Mouse (Mus musculus) hindlimb bud, embryonic 11.5 days (tissue): Measurements from ENCODE around the gene Ms4a10.

ENCODE experiments used
- DNase-seq: peaks from one replicate; pipeline ENCODE4 v3.0.0-alpha.2; 2012; ENCODE audit warnings: low read depth, low spot score; ENCODE audit errors: extremely low spot score

Gene Ms4a10

GRCm38 (mm10) chr19:10959978-10960346 is 14.5 kb downstream of the Ms4a10 start:
- no peak for DNase-seq

DNA sequence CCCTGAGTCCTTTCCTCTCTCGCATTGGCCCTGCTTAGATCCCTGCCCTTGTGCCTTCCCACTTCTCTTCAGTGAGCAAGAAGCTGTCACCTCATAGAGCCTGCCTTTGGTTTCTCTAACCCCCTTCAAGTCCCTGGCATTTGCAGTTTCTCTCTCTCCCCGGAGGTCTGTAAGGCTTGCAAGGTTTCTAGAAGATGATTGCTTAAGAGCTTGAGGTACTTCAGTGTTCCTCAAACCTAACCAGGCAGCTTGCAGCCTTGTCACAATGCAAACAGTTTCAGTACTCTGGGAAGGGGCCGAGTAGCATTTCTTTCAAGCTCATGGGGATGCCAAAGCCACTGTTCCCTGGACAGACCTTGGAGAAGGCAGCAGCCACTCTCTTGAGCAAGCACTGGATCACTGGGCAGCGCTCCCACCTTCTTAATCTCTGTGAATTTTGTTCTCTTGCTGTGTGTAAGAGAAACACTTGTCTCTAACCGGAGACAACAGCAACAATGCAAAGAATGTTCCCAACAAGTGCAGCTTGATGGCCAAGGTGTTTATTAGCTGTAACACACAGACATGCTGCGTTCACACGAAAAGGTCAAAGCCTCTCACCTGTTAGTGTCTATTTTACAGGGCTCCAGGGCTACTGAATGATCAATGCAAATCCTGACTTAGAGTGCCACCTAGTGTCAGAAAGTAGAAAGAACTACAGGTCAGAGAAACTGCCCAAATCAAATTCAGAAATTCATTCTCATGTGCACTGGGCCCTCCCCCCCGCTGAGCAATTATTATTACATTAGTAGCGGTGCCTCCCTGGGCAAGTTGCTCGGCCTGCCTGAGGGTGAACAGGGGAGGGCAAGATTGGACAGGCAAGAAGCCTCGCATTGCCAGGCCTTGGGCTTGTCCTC is 15.1 kb downstream of the Ms4a10 start:
- peak; percentile 69 for DNase-seq

DNA sequence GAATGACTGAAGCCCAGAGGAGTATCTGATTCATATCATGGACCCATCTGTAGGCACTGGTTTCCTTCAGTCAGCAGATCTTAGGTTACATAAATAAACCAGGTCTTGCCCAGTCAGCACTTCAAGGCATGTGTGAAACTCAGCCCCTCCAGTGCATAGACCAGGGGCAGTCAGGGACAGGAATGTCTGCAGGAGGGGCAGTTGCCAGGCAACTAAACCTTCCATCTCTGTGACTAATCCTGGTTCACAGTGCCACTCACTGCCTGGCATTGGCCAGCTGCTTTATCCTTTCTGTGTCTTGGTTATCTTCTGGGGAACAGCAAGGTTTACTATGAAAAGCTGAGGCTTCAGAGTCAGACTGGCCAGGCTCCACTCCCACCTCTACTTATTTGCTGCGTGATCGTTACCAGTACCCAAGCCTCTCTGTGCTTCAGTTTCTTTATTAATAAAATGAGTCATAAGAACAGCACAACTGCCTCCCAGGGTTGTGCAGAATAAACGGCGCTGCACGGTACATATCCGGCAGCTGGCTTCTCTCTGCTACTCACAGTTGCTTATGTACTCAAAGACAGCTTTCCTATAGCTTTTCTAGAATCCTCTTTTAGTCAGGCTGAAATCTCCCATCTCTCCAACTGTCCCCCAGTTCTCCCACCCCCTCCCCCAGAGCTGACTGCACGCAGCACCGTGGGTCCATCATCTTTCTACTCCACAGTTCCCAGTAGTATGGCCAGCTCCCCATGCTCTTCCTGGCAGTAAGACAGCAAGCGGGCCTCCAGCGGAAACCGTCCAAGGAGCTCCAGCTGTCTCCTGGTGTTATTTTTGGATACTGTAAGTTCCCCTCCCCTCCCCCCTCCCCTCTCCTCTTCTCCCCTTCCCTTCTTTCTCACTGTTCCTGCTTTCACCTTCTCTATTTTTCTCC is 22.2 kb downstream of the Ms4a10 start:
- DNase-seq: no peak

DNA sequence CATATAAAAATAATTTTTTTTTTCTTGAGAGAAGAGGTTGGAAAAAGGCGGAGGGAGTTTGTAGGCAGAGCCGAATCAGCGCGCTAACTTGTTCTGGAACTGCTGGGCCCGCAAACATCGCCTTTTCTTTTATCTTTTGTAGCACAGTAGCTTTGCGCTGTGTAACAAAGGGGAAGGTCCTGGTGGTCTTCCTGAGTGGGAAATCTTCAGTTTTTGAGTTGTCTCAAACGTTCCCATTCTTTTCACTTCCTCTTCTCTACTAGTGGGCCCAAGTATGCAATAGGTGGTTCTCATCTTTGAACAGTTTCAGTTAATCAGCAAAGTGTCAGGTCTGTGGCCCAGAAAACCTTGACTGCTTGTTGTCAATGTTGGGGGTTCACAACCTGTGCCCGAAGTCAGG is 24.9 kb downstream of the Ms4a10 start:
- DNase-seq: no peak

GRCm38 (mm10) chr19:10949112-10949511 is 25.4 kb downstream of the Ms4a10 start, which contains the start of gene Ccdc86:
Gene Ccdc86 (minus strand): TSS chr19:10949266.
- peak; percentile 97 for DNase-seq

DNA sequence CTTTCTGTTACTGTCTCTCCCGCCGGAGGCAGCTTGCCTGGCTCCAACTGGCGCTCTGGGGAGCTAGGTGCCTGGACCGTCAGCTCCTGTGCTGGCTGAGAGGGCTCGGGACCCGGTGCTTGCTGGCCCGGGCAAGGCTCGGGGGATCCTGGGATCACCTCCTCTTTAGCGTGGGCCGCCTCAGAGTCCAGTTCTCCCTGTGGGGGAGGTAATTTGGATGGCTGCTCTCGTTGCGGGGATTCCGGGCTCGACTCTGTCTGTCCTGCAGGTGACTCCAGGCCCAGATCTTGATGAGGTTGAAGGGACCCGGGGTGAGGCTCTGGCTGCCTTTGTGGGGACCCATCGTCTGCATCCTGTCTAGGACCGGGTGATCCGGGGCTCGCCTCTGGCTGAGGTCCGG is 26.1 kb downstream of the Ms4a10 start:
- no peak for DNase-seq

GRCm38 (mm10) chr19:10947219-10947618 is 27.3 kb downstream of the Ms4a10 start:
- DNase-seq: no peak

DNA sequence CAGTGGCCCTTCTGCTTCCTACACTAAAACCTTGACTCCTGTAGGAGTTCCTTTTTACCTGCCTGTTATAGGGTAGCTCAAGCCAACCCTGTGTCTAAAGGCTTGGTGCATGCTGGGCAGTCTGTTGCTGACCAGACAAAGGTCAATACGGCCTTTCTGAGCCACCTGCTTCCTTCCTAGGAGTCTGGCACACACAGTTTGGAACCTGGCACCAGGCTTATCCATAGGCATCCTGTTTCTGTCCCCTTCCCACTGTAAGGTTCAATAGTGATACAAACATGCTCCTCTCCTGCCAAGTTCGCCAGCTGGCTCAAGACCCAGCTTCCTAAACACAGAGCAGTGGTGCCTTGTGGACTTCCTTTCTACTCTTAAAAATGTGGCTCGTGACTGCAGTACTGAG is 28.0 kb downstream of the Ms4a10 start:
- DNase-seq: no peak

DNA sequence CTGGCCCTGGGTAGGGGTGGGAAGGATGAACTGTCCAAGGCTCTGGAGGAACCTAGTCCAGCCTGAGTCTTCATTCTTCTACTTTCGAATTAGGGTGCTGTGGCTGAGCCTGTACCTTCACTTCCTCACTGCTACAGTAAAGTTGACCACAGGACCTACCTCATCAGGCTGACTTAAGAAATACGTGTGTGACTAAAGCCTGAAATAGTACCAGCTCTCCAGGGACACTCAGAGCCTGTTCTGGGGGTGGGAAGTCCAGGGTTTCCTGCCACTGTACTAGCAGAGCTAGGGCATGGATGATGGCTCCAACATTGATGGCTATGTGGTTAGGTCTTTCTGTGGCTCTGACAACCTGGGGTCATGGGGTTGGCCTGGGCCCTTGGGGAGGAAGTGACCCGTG is 30.5 kb downstream of the Ms4a10 start:
- no peak for DNase-seq

- DNase-seq: no peak
These were observed 33.5 kb downstream of the Ms4a10 start for GRCm38 (mm10) chr19:10940801-10941457.

GRCm38 (mm10) chr19:10940097-10940800 is 34.2 kb downstream of the Ms4a10 start:
- DNase-seq: peak; percentile 57

- DNase-seq: no peak
These were observed 35.7 kb downstream of the Ms4a10 start for GRCm38 (mm10) chr19:10938771-10939170.

- no peak for DNase-seq
These were observed 37.3 kb downstream of the Ms4a10 start, which contains the start of gene Ptgdr2 for GRCm38 (mm10) chr19:10937110-10937563. Gene Ptgdr2 (plus strand): TSS chr19:10937160.

DNA sequence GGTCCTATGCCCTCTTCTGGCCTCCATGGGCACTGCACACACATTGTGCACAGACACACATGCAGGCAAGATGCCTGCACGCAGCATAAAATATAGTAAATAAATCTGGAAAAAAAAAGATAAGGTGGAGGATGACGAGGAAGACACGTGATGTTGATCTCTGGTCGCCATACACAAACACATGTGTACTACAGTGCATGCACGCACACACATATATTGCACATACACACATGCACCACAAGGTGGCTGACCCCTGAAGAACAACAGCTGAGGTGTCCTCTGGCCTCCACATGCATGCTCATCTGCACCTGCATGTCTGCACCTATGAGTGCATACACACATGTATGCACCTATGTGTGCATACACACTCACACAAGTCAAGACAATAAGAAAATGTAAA is 38.4 kb downstream of the Ms4a10 start:
- DNase-seq: no peak

DNA sequence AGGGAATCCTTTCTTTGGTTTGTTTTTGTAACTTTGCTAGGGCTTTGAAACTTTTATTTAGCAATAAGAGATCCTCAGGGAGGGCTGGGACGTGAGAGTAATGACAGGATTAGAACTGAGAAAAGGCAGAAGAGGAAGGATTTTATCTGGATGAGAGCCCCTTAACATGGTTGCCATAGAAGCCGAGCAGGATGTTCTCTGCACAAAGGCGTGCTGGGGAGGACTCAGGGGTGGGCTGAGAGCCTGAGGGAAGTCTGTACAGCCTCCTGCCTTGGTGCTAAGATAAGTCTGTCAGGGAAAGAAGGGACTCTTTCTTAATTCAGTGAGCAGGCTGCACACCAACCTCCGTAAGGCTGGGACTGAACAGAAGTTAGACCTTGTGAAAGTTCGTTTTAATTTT is 39.4 kb downstream of the Ms4a10 start:
- no peak for DNase-seq

GRCm38 (mm10) chr19:10930641-10931040 is 43.8 kb downstream of the Ms4a10 start:
- DNase-seq: no peak

- DNase-seq: no peak
These were observed 47.8 kb downstream of the Ms4a10 start for GRCm38 (mm10) chr19:10926666-10927065.

DNA sequence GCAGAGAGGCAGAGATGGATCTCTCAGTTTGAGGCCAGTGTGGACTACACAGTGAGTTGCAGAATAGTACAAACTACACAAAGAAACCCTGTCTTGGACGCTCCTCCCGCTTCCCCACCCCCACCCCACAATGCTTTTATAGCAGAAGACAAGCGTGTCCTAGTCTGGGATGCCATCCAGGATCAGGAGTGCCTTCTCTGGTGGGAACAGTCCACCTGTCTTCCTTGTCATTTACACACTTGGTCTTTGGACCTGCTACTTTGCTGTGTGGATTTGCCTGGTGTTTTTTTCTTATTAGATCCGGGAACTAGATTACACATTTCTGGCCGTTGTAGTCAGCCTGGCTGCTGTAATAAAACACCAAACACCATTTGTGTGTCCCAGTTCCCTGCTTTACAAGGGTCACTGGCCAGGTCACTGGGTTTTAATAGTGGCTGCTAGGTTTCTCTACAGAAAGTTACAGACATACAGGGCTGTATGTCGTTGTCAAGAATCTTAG is 48.3 kb downstream of the Ms4a10 start:
- DNase-seq: no peak

GRCm38 (mm10) chr19:10924220-10924619 is 50.2 kb downstream of the Ms4a10 start:
- no peak for DNase-seq

DNA sequence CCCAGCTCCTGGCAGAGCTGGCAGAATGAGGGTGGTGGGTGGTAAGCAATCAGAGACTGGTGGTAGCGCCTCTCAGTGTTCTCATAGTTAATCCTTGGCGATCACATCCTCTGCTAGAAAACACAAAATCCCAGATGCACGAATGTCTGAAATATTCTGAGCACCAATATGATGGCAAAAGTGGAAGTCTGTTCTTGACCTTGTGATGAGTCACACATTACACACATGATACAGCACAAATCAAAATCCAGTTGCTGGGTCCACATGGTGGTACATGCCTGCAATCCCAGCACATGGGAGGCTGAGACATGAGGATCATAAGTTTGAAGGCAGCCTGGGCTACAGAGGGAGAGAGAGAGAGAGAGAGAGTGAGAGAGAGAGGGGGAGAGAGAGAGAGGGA is 53.4 kb downstream of the Ms4a10 start:
- no peak for DNase-seq
